Mouse (Mus musculus) kidney, postnatal 10 days (tissue): Measurements from ENCODE around the gene Crip3.

ENCODE experiments used
- DNase-seq: peaks from one replicate; pipeline ENCODE4 v3.0.0; 2021; ENCODE audit warnings: mixed read lengths

Gene Crip3

GRCm38 (mm10) chr17:46457791-46458190 lies 29.1 kb downstream of the Crip3 start:
- DNase-seq = peak; percentile 75

GRCm38 (mm10) chr17:46458439-46458838 lies 29.7 kb downstream of the Crip3 start:
- no peak for DNase-seq

GRCm38 (mm10) chr17:46460673-46461072 lies 31.9 kb downstream of the Crip3 start:
- peak; percentile 40 for DNase-seq

- DNase-seq = peak; percentile 50
These were observed 32.6 kb downstream of the Crip3 start for GRCm38 (mm10) chr17:46461347-46461746.

GRCm38 (mm10) chr17:46462226-46462625 lies 33.5 kb downstream of the Crip3 start:
- no peak for DNase-seq

- no peak for DNase-seq
These were observed 39.1 kb downstream of the Crip3 start for GRCm38 (mm10) chr17:46467830-46468229.

- DNase-seq = no peak
These were observed 47.9 kb downstream of the Crip3 start for GRCm38 (mm10) chr17:46476601-46477000.

GRCm38 (mm10) chr17:46477286-46477685 lies 48.6 kb downstream of the Crip3 start:
- DNase-seq = no peak
